Mouse (Mus musculus) adrenal gland, postnatal 14 days (tissue): Measurements from ENCODE around the gene Lmx1b. TPM values are rescaled to one million over a fixed set of nuclear protein-coding genes. Genes with fewer than 3 reads are reported as not detected.
A peak's percentile ranks its signal among the peaks of the same experiment; 100 is the strongest.

Experiments
- DNase-seq: peaks from one replicate; pipeline ENCODE4 v3.0.0; 2021; ENCODE audit warnings: mixed read lengths
- long read RNA-seq, 2 experiments: library from polyadenylated mRNA; stranded (forward); transcript quantifications; one replicate each; pipeline ENCODE4 v2.0.0; 2021
- total RNA-seq: library from RNA; stranded (reverse); gene quantifications from 2 replicates; pipeline ENCODE4 v1.2.3, GENCODE M21; 2021

Lmx1b gene
- not detected in 2 replicates for total RNA-seq
- long read RNA-seq, experiment 1, result 0 reads
- long read RNA-seq, experiment 2, result 0 reads

- no peak for DNase-seq
These were observed at the start of gene Lmx1b for GRCm38 (mm10) chr2:33640171-33640721. Lmx1b (minus strand) TSS chr2:33640511.

GRCm38 (mm10) chr2:33689880-33690462 lies 49.7 kb upstream of the Lmx1b start:
- peak; percentile 80 for DNase-seq

- no peak for DNase-seq
These were observed 49.0 kb upstream of the Lmx1b start for GRCm38 (mm10) chr2:33689155-33689879.

GRCm38 (mm10) chr2:33683594-33683993 lies 43.3 kb upstream of the Lmx1b start:
- DNase-seq, result no peak

- DNase-seq, result peak; percentile 28
These were observed 42.8 kb upstream of the Lmx1b start for GRCm38 (mm10) chr2:33683095-33683494.

- DNase-seq, result peak; percentile 82
These were observed 41.9 kb upstream of the Lmx1b start for GRCm38 (mm10) chr2:33682219-33682618.

- DNase-seq, result no peak
These were observed 38.8 kb upstream of the Lmx1b start for GRCm38 (mm10) chr2:33678950-33679654.

- DNase-seq, result peak; percentile 55
These were observed 32.6 kb upstream of the Lmx1b start for GRCm38 (mm10) chr2:33672701-33673472.

GRCm38 (mm10) chr2:33668741-33669140 lies 28.4 kb upstream of the Lmx1b start:
- no peak for DNase-seq

GRCm38 (mm10) chr2:33666388-33666945 lies 26.2 kb upstream of the Lmx1b start:
- DNase-seq, result no peak

GRCm38 (mm10) chr2:33665363-33666058 lies 25.2 kb upstream of the Lmx1b start:
- no peak for DNase-seq

GRCm38 (mm10) chr2:33664661-33665060 lies 24.4 kb upstream of the Lmx1b start:
- no peak for DNase-seq

GRCm38 (mm10) chr2:33659288-33659629 lies 18.9 kb upstream of the Lmx1b start:
- DNase-seq, result peak; percentile 59

GRCm38 (mm10) chr2:33658602-33659287 lies 18.4 kb upstream of the Lmx1b start:
- DNase-seq, result no peak

- DNase-seq, result no peak
These were observed 12.3 kb upstream of the Lmx1b start for GRCm38 (mm10) chr2:33652517-33653198.

GRCm38 (mm10) chr2:33649371-33649770 lies 9.1 kb upstream of the Lmx1b start:
- DNase-seq, result no peak

- DNase-seq, result no peak
These were observed 8.6 kb upstream of the Lmx1b start for GRCm38 (mm10) chr2:33648894-33649293.

- DNase-seq, result no peak
These were observed 5.9 kb upstream of the Lmx1b start for GRCm38 (mm10) chr2:33646283-33646550.

GRCm38 (mm10) chr2:33645538-33646282 lies 5.4 kb upstream of the Lmx1b start:
- no peak for DNase-seq
